Mouse (Mus musculus) heart, adult 2 months (tissue): ENCODE data around the gene Tsfm.

Experiments used
- CTCF ChIP-seq: fragments of 200-600 bp; IDR thresholded peaks from 2 replicates; pipeline ENCODE4 v1.8.1; 2022; ENCODE audit warnings: antibody characterized with exemption, mild to moderate bottlenecking, moderate library complexity
- EP300 ChIP-seq: fragments of 200-500 bp; IDR thresholded peaks from 2 replicates; pipeline ENCODE4 v1.6.1; 2011; ENCODE audit warnings: low read depth, low read length, control low read depth; ENCODE audit not compliant: insufficient read depth
- POLR2A ChIP-seq: fragments of 200-500 bp; IDR thresholded peaks from 2 replicates; pipeline ENCODE4 v1.6.1; 2011; ENCODE audit warnings: mild to moderate bottlenecking, low read depth, low read length, control low read depth; ENCODE audit not compliant: insufficient read depth

GRCm38 (mm10) chr10:127002765-127003164, 27.9 kb downstream of the Tsfm start:
- no peak for TF ChIP-seq CTCF
- no peak for TF ChIP-seq POLR2A
- TF ChIP-seq EP300: no peak
